Mouse (Mus musculus): Measurements from ENCODE around the gene Tpd52l1.
"Not testable (repeated sequence)": the region's sequence is repeated elsewhere in the genome, so short reads cannot be mapped to it uniquely, and the experiment has no call there.

Gene Tpd52l1

DNA sequence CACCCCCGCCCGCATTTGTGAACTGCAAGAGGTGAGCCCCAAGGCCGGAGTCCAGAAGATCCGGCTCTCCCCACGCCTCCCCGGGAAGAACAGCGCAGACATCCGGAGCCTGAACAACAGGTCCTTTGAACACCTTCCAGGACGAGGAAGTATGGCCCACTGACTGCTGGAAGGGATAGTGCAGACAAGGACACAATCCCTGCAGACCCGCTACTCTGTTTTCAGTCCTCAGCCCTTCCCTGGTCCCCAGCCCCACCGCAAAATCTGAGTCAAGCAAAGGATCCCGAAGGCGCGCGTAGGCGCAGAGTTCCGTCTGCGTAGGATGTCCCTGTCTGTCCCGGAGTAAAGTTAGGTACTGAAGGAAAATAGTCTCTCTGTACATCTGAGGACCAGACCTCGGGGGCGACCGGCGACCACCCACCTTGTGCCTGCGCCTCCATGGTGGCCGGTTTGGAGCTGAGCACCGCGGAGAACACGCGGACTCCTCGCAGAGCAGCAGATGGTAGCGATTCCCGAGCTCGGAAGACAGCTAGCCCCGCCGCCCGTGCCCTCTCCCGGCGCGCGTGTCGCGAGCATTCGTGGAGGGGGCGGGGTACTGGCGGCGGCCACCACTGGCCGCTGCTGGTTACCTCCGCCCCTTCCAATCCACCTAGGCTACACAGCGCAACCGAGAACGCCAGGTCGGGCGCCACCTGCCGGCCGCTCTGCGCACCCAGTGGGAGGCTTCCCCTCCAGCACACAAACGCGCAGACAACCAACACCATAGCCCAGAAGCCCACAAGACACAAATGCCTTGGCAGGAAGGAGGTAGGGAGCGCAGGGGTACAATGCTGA is at the start of gene Tpd52l1:
Gene Tpd52l1 (minus strand): TSS at position 668 of the 834 bp plus-strand sequence.
- peak; percentile 93 for ATAC-seq (ENCODE audit: low TSS enrichment)

DNA sequence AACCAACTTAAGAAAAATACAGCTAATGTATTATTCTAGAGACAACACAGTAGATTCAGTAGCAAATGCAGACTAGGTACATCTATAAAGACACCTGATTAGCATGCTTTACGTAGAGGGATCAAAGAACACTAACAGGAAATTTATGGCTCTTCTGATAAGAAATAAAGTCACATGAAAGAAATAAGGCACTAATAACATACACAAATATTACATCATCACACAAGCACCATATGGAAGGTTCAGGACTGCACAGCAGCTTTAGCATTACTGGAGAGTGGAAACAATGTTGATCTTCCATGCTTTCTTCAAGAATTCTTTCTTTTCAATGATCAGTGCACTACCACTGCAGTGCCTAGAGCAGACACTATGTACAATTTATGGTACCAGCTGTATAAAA is 48.5 kb upstream of the Tpd52l1 start:
- no peak for ATAC-seq (ENCODE audit: low TSS enrichment)

DNA sequence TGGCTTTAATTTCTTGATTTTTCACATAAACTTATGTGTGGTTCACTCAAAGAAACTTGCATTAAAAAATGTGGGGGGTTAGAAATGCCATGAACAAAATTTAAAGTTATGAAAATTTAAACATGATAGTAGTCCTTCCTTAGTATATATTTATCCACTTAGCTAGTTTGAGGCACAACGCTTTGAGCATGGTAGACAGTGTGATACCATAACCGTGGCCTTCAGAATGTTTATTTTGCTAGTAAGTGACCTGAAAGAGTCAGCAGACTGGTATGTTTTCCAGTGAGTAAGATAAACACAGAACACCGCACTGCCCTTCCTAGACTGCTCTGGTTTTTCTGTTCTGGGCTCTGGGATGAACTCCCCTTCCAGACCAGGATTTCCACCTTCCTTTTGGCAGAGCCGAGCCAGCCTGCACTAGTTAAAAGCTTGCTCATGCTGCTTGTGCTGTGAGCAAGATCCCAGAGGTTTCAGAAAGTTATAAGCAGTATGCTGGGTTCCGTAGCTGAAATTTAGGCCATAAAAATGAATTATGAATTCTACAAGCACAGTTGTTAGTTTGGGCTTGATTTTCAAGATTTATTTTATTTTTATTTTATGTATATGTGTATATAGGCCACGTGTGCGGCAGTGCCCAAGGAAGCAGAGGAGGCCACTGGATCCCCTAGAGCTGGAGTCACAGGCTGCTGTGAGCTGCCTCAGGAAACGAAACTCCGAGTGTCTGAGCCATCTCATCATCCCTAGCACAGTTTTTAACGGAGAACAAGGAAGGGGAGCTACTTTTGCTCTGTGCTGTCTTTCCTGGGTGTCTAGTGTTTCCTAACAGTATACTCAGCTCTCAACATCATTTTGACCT is 21.5 kb upstream of the Tpd52l1 start:
- ATAC-seq (ENCODE audit: low TSS enrichment): peak; percentile 59

DNA sequence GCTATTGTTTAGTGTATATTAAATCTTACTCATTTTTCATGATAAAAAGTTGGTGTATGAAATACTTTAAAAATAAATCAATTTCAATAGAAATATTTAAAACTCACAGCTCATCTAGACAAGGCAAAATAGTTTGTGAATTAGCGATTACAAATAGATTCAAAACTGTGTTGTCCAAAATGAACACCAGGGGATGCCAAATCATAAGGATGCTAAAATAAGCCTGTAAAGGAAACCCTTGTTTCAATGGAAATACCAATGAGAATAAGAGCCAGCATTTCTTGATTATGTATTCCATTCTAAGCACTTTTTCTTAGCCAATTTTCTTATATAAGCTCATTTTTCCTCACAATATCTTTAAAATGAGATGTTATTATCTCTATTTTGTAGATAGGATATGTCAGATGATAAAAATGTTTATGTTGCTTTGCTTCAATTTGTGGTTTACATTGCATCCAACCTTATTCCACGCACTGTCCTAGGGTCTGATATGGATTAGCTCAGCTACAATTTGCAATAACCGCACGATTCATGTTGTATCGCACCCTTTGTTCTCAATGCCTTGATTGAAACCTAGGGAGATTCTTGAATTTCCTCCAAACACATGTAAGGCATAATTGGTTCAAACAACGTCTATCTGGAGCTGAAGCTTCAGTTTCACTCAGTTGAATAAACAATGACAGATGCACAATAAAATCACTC is 20.2 kb upstream of the Tpd52l1 start:
- ATAC-seq (ENCODE audit: low TSS enrichment): peak; percentile 81

DNA sequence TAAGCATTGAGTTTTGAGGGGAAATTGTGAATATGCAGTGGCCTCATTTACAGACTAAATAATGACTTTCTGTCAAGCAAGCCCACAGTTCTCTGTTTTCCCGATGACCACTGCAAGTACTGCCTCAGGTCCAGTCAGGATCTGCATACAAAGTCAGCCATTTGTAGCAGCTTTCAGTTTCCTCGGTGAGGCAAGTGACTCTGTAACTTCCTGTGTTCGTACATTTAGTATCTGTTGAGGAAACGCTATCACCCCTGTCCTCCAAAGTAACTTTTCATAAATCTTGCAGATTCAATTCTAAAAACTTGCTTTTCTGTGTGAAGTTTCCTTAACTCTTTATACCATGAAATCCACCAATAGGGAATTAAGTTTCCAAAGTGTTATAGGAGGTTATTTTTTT is 19.7 kb upstream of the Tpd52l1 start:
- no peak for ATAC-seq (ENCODE audit: low TSS enrichment)

DNA sequence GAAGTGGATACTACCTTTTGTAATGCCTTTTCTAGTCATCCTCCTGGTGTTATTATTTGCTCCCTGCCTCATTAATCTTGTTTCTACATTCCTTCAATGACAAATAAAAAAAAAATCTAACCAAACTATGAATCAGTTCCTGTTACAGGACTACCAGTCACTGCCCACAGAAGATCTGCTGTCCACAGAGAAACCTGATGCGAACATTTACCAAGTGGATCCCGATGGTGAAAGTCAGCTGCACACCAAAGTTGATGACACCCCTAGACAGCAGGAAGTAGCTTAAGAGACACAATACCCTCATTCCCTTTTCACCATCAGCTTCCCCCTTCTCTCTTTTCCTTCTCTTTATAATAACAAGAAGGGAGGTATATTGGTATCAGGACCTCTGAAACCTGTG is 17.3 kb upstream of the Tpd52l1 start:
- ATAC-seq (ENCODE audit: low TSS enrichment): no peak

DNA sequence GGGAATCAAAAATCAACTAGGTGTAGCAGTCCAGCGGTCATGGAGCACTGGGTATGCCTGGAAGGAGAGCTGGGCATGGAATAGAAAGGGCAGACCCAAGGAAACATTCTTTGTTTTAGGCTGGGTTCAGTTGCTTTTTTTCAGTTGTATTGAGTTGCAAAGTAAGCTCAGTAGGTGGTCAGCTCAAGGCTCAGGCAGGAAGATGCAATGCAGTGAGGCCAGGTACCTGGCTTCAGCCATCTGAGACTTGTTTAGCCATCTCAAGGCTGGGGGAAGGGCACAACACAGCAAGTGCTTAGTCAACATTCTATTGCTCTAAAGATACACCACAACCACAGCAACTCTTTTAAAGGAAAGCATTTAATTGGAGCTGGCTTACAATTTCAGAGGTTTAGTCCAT is 11.0 kb upstream of the Tpd52l1 start:
- no peak for ATAC-seq (ENCODE audit: low TSS enrichment)

DNA sequence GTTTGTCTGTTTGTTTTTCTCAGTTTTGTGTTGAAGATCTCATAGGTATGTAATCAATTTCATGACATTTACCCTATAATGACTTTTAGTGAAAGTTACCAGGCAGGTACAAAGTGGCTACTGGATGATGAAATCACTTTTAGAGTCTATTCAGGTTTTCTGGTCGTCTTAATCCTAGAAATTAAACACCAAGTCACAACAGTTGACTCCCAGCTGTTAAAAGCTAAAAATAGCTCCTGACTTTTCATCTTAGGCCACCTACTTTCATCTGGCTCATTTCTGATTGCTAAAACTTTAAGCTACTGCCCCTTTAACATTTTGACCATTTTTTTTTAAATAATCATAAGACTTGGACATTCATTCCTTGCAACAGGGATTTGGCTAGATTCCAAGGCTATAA is 1.3 kb upstream of the Tpd52l1 start:
- ATAC-seq (ENCODE audit: low TSS enrichment): no peak

DNA sequence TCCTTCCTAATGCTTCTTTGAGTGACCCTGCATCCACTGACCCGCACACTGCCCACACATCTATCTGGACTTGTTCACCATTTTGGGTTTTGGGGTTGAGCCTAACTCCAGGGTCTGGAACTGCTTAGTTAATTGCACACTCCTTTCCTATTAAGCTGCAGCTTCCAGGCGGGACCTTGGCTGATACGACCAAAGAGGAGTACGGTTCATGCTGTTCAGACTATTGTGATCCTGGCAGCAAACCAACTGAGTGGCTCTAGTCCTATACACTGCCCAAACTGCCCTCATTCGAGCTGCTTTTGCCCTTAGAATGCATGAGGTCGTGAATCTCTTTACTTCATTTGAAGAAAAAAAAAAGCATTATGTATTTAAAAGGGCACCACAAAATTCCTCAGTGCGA is 1.6 kb downstream of the Tpd52l1 start:
- no peak for ATAC-seq (ENCODE audit: low TSS enrichment)

DNA sequence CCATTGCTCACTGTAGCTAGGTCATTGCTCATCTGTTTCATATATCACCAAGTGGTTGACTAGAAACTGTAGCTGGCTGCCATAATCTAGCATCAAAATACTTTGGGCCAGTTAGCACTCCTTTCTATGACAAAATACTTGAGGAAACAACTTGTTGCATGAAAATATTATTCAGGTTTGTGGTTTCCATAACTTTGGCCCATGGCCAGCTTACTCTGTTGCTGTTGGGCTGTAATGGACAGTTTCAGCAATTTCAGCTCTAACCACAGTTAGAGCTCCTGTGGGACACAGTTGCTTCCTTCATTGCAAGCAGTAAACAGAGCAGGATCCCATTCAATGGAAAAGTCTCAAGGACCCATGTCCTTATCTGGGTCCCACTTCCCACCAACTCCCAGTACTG is 4.3 kb downstream of the Tpd52l1 start:
- no peak for ATAC-seq (ENCODE audit: low TSS enrichment)

DNA sequence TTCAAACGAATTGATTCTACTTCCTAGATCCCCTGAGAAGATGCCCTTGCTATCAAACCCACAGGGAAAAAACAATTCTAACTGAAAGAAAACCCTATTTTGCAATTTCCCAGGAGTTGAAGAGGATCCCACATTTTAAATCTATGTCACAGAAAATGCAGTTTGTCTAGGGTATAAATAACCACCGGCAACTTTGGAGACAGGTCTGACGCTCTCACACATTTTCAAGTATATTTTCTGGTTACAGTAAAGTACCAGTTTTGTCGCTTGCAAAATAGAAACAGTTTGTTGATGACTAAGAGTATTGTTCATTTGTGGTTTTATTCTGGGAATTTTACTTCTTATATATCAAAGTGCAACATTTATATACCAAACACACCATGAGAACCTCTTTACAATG is 9.7 kb downstream of the Tpd52l1 start:
- ATAC-seq (ENCODE audit: low TSS enrichment): peak; percentile 89

DNA sequence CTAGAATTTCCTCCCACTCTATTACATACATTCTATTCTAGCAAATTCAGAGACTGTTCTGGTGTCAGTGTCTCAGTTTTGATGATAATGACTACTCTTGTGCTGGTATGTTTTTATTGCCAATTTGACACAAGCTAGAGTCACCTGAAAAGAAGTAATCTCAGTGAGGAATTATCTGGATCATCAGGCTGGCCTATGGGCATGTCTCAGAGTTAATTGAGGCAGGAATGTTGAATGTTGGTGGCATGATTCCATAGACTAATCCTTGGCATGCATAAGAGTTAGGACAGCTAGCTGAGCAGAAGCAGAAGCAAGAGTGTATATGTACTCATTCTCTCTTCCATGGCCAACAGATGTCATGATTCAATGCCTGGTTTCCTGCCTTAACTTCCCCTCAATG is 27.8 kb downstream of the Tpd52l1 start:
- no peak for ATAC-seq (ENCODE audit: low TSS enrichment)

DNA sequence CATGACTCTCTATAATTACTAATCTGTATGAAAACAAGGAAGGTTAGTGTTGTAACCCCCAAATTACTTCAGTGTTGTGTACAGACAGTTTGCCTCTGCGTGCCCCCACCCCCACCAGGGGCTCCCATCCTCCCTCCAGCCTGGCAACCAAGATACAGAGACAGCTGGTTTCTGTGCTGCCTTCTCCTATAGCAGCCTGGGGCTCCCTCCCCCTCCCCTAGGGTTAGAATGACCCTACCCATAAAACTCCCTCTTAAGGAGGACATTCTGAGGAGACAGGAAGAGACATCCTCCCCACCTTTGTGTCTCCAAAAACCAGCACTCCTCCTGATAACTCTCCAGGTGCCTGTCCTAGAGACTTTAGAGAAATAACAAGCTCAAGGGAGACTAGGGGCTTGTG is 52.8 kb downstream of the Tpd52l1 start:
- no peak for ATAC-seq (ENCODE audit: low TSS enrichment)

DNA sequence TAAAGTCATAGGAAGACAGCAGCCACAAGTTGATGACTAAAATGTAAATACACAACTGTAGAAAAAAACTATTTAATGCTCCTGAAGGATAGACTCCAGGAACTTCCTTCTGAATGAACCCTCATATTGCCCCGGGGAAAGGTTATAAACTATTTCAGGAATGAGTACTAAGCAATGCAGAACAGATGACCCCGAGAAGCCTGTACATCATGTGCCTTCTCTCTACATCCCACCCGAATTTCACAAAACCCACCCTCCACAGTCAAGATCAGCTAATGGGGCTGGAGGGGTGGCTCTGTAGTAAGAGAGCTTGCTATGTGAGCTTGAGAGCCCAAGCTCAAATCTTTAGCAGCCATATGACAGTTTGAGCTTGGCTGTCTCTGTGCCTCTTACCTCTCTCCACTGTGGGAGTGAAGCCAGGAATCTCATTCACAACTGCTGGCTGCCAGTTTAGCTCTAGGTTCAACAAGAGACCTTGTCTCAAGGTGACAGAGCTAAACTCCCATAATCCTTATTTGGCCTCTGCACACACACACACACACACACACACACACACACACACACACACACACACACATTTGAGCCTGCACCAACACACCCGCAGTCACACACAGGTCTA is 54.9 kb downstream of the Tpd52l1 start:
- ATAC-seq (ENCODE audit: low TSS enrichment): no peak

DNA sequence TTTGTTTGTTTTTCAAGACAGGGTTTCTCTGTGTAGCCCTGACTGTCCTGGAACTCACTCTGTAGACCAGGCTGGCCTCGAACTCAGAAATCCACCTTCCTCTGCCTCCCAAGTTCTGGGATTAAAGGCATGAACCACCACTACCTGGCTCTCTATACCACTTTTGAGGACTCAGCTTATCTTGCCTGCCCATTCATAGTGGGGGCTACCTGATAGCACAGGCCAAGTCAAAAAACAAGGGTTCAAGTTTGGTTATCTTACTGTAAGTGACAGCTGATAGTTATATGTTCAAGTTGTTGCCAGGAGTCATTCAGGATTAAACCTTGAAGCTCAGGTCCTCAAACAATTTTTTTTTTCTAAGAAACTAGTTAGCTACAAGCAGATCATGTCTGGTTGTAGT is 57.2 kb downstream of the Tpd52l1 start:
- not testable (repeated sequence) for ATAC-seq (ENCODE audit: low TSS enrichment)

DNA sequence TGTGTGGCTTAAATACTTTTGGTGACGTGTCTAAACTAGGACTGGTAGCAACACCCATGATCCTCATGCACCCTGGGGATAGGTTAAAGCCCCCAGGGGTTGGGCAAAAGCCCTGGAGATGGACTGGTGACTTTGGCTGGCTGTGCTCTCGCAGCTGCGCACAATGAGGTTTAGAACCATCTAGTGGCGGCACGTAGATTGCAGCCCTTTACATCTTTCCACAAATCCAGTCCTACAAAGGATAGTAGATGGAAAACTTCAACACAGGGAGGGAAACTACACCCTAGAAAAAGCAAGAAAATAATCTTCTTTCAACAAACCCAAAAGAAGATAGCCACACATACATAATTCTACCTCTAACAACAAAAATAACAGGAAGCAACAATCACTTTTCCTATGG is 75.6 kb downstream of the Tpd52l1 start:
- peak; percentile 70; the same call in 1 of the 2 replicates for ATAC-seq (ENCODE audit: low TSS enrichment)

DNA sequence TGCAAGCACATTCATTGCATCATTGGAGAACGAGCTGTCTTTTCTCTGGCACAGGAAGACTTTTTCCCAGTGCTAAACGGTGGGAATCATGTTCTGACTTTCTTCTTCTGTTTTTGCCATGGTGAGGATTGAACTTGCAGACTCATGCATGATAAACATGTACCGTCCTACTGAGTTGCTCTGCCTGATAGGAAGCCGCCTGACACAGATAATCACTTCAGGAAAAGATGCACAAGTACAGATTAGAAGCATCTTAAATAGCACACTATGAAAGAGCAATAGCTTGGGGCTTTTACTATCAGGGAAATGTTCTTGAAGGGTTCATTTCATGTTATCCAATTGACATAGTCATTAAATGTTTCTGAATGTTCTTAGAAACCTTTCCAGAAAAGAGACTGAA is 86.0 kb downstream of the Tpd52l1 start:
- no peak for ATAC-seq (ENCODE audit: low TSS enrichment)

DNA sequence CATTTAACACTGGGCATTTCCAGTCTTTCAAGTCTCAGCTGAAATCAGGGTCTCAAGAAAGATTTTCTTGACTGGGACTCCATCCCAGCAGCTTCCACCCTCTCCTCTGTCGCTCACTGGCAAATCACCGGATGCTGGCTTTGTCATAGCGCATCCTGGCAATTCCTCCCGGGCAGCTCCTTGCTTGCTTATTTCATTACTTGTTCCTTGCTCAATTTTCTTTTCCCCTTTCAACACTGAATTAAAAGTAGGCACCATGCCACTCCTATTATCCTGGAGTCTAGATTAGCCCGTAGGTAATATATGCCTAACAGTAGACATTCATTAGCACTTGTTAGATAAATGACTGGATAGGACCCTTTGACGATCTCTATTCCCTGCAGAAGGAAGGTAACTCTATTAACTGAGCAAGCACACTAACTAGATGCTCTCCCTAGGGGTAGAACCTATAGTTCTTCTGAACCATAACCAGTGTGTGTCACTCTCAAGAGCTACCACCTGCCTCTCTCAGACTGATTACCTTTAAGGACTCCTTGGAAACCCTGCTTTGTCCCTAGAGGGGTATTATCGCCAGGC is 90.8 kb downstream of the Tpd52l1 start:
- ATAC-seq (ENCODE audit: low TSS enrichment): no peak

DNA sequence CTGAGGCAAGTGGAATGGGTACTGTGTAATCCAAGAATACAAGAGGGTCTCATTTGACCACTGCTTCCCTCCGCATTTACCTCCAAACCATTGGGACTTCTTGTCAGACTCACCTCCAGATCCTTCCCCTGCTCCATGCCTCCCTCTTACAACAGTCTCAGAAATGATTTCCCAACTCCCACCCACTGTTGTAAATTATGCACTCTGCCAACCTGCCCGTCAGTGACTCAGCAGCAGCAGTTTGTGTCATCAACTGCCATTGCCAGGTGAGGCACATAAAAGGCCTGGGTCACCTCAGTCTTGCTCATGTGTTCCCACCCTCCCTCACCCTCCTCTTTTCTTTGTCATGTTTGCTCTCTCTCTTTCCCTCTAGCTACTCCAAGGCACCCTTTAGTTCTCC is 91.6 kb downstream of the Tpd52l1 start:
- peak; percentile 59 for ATAC-seq (ENCODE audit: low TSS enrichment)

DNA sequence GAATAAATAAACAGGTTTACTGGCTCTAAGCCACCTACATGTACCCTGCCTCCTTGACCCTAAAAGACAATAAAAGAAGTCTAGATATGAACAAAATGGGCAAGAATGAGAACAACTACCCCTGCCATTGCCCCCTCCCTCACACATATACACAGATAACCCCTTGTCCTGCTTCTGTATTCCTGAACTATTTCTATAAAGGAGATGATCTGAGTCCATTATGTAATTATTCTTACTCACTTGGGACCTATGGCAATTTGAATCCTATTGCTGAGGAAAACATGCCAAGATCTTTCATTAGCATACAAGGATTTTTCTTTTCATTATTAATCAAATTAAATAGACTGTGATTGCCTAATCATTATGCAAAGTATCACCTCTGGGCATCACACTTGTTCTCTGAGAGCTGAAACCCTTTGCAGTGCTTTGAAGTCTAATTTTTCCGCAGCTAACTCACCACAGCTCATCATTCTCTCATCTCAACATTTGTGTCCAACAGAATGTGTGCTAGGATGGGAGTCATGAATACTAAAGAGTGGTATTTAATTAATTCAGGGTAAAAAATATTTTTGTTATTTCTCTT is 92.8 kb downstream of the Tpd52l1 start:
- ATAC-seq (ENCODE audit: low TSS enrichment): no peak

DNA sequence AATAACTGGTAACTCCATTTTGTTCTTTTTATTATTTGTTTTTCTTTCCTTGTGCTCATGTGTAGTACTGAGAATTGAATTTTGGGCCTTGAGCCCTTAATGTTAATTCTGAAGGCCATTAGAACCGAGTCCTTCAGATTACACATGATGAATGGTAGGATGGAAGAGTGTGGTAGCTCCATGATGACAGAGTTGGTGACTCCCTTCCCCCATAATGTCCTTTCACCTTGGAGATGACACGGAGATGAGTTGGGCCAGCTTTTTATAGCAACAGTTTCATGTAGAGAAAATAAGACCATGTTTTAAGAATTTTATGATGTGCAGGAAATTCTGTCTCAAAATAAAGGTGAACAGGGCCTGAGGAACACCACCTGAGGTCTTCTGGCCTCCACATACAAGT is 94.7 kb downstream of the Tpd52l1 start:
- no peak for ATAC-seq (ENCODE audit: low TSS enrichment)

All from frontal cortex, adult (tissue).